Mouse (Mus musculus) brain, embryonic 14.5 days (tissue): ENCODE measurements around the gene Apobec3.

Source experiments
- CTCF ChIP-seq: fragments of 200-500 bp; IDR thresholded peaks from 2 replicates; pipeline ENCODE4 v1.5.1; 2012; ENCODE audit warnings: inconsistent platforms, mild to moderate bottlenecking, moderate library complexity, borderline replicate concordance; ENCODE audit not compliant: insufficient read depth, insufficient read length; ENCODE audit errors: extremely low read depth
- POLR2A ChIP-seq: fragments of 200-500 bp; IDR thresholded peaks from 2 replicates; pipeline ENCODE4 v1.6.1; 2012; ENCODE audit warnings: mild to moderate bottlenecking, inconsistent platforms, borderline replicate concordance; ENCODE audit not compliant: poor library complexity, insufficient read depth, insufficient read length, severe bottlenecking; ENCODE audit errors: extremely low read depth

DNA sequence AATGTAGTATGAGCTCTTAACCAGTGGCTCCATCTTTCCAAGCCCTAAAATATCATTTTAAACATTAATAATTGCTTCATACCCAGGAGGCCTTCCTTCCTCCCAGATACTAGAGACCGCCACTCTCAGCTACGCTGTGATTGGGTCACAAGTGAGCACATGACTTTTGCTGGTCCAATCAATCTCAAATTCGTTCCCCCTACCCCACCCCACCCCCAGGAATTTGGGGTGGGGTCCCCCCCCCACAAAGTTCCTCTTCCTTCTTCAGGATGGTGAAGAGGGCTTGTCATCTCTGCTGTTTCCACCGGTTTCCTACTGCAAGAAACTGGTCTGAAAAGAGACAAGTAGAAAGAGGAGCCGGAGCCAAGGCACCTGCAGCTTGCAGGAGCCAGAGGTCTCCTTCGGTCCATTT, 12.7 kb upstream of the Apobec3 start:
- TF ChIP-seq CTCF (no peak), POLR2A (no peak)
